Mouse (Mus musculus): ENCODE measurements around the gene Rgcc.
A peak's percentile ranks its signal among the peaks of the same experiment; 100 is the strongest.

Rgcc gene

GRCm38 (mm10) chr14:79275870-79276395 lies 25.5 kb downstream of the Rgcc start:
- peak in 1 of 2 experiments; percentile 46 for DNase-seq

GRCm38 (mm10) chr14:79275441-79275840 lies 26.0 kb downstream of the Rgcc start:
- no peak for DNase-seq

- peak in 1 of 2 experiments; percentile 34 for DNase-seq
These were observed 27.6 kb downstream of the Rgcc start for GRCm38 (mm10) chr14:79273697-79274477.

GRCm38 (mm10) chr14:79272991-79273390 lies 28.5 kb downstream of the Rgcc start:
- DNase-seq = no peak

- peak in 1 of 2 experiments; percentile 22 for DNase-seq
These were observed 29.2 kb downstream of the Rgcc start for GRCm38 (mm10) chr14:79272188-79272694.

- DNase-seq = no peak
These were observed 31.9 kb downstream of the Rgcc start for GRCm38 (mm10) chr14:79269551-79269950.

GRCm38 (mm10) chr14:79267878-79268277 lies 33.6 kb downstream of the Rgcc start:
- DNase-seq = peak; percentile 78 to 85

GRCm38 (mm10) chr14:79267382-79267781 lies 34.1 kb downstream of the Rgcc start:
- no peak for DNase-seq

GRCm38 (mm10) chr14:79266408-79266807 lies 35.0 kb downstream of the Rgcc start:
- no peak for DNase-seq

- no peak for DNase-seq
These were observed 35.7 kb downstream of the Rgcc start for GRCm38 (mm10) chr14:79265738-79266137.

- DNase-seq = no peak
These were observed 38.1 kb downstream of the Rgcc start for GRCm38 (mm10) chr14:79263321-79263720.

GRCm38 (mm10) chr14:79262677-79263076 lies 38.8 kb downstream of the Rgcc start:
- no peak for DNase-seq

GRCm38 (mm10) chr14:79259062-79259779 lies 42.2 kb downstream of the Rgcc start:
- no peak for DNase-seq

GRCm38 (mm10) chr14:79256656-79257055 lies 44.8 kb downstream of the Rgcc start:
- DNase-seq = no peak

GRCm38 (mm10) chr14:79255786-79256185 lies 45.7 kb downstream of the Rgcc start:
- DNase-seq = no peak

GRCm38 (mm10) chr14:79251727-79252285 lies 49.6 kb downstream of the Rgcc start:
- DNase-seq = no peak

- peak in 1 of 2 experiments; percentile 19 for DNase-seq
These were observed 56.9 kb downstream of the Rgcc start for GRCm38 (mm10) chr14:79244571-79244970.

GRCm38 (mm10) chr14:79243038-79243883 lies 58.2 kb downstream of the Rgcc start:
- peak; percentile 83 to 92 for DNase-seq

- no peak for DNase-seq
These were observed 59.1 kb downstream of the Rgcc start for GRCm38 (mm10) chr14:79242386-79242720.

- DNase-seq = peak in 1 of 2 experiments; percentile 58
These were observed 59.6 kb downstream of the Rgcc start for GRCm38 (mm10) chr14:79241656-79242385.

GRCm38 (mm10) chr14:79241057-79241570 lies 60.3 kb downstream of the Rgcc start:
- no peak for DNase-seq

All from thymus, postnatal 36 days (tissue).